Comparison of ENCODE assay signal across 9 mouse cellular contexts in genomic region chr17:32268540-32268960, GRCm38 (mm10). TPM values are rescaled to one million over a fixed set of nuclear protein-coding genes. Genes with fewer than 3 reads are reported as not detected.
DNase-seq lines count a peak whose midpoint lies in the region; ATAC-seq and TF ChIP-seq lines count a peak whose summit lies in the region.
"Had no signal": no experiment of that assay in that cellular context is flagged by ENCODE, and none has a peak within 500 bp of the region (broad histone marks: within the 10 kb centered on the region; RNA-seq: fewer than 3 reads in every experiment).

No protein-coding gene starts in this region.

- no peak overlapping the region for H3K4me3 ChIP-seq in layer of hippocampus, adult 2 months
- no peak overlapping the region for H3K4me3 ChIP-seq in bone marrow macrophage, adult 2 months (ENCODE audit: insufficient read depth, low read length)
- H3K4me3 ChIP-seq: neural tube, embryonic 13.5 days had no signal

- TF ChIP-seq POLR2A in bone marrow macrophage, adult 2 months (IDR thresholded peaks at IDR 0.05; ENCODE audit: borderline replicate concordance, low read depth, low read length), result no peak

- H3K4me1 ChIP-seq in bone marrow macrophage, adult 2 months (ENCODE audit: control insufficient read depth, insufficient read depth, low read length), result peaks cover 40% of the 10 kb centered on the region

- TF ChIP-seq CTCF in layer of hippocampus, adult 2 months (conservative IDR thresholded peaks at IDR 0.05), result no peak
- TF ChIP-seq CTCF in bone marrow macrophage, adult 2 months (IDR thresholded peaks at IDR 0.05; ENCODE audit: low read depth, low read length), result no peak

- peak; percentile 91 for ATAC-seq in granulocyte monocyte progenitor cell, adult 5-6 weeks (replicated peaks; ENCODE audit: poor library complexity, severe bottlenecking)

- no peak for DNase-seq in layer of hippocampus, adult 2 months (ENCODE audit: low spot score in 2 of 2)
- DNase-seq in layer of hippocampus, adult 9-10 months (ENCODE audit: low spot score), result no peak
- DNase-seq in adrenal gland, adult 2 months, result peak; percentile 81
- DNase-seq in thymus, postnatal 10 days (ENCODE audit: low spot score in 2 of 2), result no peak
- no peak for DNase-seq in frontal cortex, postnatal 36 days (ENCODE audit: low spot score in 2 of 2)

- peak overlapping the region; percentile 15; the same call in 1 of the 2 replicates for H3K27ac ChIP-seq in layer of hippocampus, adult 2 months
- peak overlapping the region; percentile 13 for H3K27ac ChIP-seq in bone marrow macrophage, adult 2 months (ENCODE audit: insufficient read depth, low read depth, low read length)
- H3K27ac ChIP-seq: kidney, postnatal 0 days; neural tube, embryonic 13.5 days had no signal

RNA-seq across cellular contexts. Expression of gene Brd4, which starts 16.0 kb away (rescaled TPM):
- total RNA-seq in layer of hippocampus, adult 2 months (2021), result 100 to 1,000 TPM; 103 to 121 TPM
- total RNA-seq in adrenal gland, adult 2 months (2021), result 100 to 1,000 TPM in 1 of 2 experiments, 10 to 100 TPM in 1; 76.0 to 146 TPM
- polyA plus RNA-seq in adrenal gland, adult 2 months (2012; rRNA removed), result 30.6 and 42.8 TPM in 2 replicates
- 72.2 and 88.2 TPM in 2 replicates for polyA plus RNA-seq in bone marrow macrophage, adult 2 months (2012; ENCODE audit: insufficient read depth, insufficient read length, missing spikeins)
- total RNA-seq in granulocyte monocyte progenitor cell, adult 5-6 weeks (2014; fragmentation: Nextera tagmentation), result 116 and 144 TPM in 2 replicates
- 14.4 and 22.2 TPM in 2 replicates for total RNA-seq in granulocyte monocyte progenitor cell, adult 5-6 weeks (2017)

RNA-seq across cellular contexts. Expression of gene Akap8, which starts 52.5 kb away (rescaled TPM):
- total RNA-seq in layer of hippocampus, adult 2 months (2021), result 100 to 1,000 TPM in 1 of 2 experiments, 10 to 100 TPM in 1; 99.2 to 112 TPM
- 10 to 100 TPM; 58.1 to 88.6 TPM for total RNA-seq in adrenal gland, adult 2 months (2021)
- polyA plus RNA-seq in adrenal gland, adult 2 months (2012; rRNA removed), result 79.3 and 90.7 TPM in 2 replicates
- 77.4 and 90.0 TPM in 2 replicates for polyA plus RNA-seq in bone marrow macrophage, adult 2 months (2012; ENCODE audit: insufficient read depth, insufficient read length, missing spikeins)
- total RNA-seq in granulocyte monocyte progenitor cell, adult 5-6 weeks (2014; fragmentation: Nextera tagmentation), result 58.2 and 92.9 TPM in 2 replicates
- total RNA-seq in granulocyte monocyte progenitor cell, adult 5-6 weeks (2017), result 125 and 132 TPM in 2 replicates
